In genomic region chr1:88121521-88121920, GRCm38 (mm10) we compare ENCODE assay signal across 17 mouse cellular contexts. TPM values are rescaled to one million over a fixed set of nuclear protein-coding genes. Genes with fewer than 3 reads are reported as not detected.
A peak's percentile ranks its signal among the peaks of the same experiment; 100 is the strongest.
DNase-seq lines count a peak whose midpoint lies in the region; ATAC-seq and TF ChIP-seq lines count a peak whose summit lies in the region.
"Not testable (repeated sequence)": the region's sequence is repeated elsewhere in the genome, so short reads cannot be mapped to it uniquely, and the experiment has no call there.
"Had no signal": no experiment of that assay in that cellular context is flagged by ENCODE, and none has a peak within 500 bp of the region (broad histone marks: within the 10 kb centered on the region; RNA-seq: fewer than 3 reads in every experiment).

No protein-coding gene starts in this region.

- TF ChIP-seq POLR2A in brain, embryonic 14.5 days (IDR thresholded peaks at IDR 0.05; ENCODE audit: borderline replicate concordance, extremely low read depth, insufficient read depth, insufficient read length, poor library complexity, severe bottlenecking); kidney, adult 2 months (IDR thresholded peaks at IDR 0.05; ENCODE audit: low read depth, low read length): not testable (repeated sequence)

- not testable (repeated sequence) for H3K4me1 ChIP-seq in kidney, adult 2 months (ENCODE audit: control insufficient read depth, insufficient read depth, low read length)

- TF ChIP-seq CTCF in Patski (IDR thresholded peaks at IDR 0.05) = peak; percentile 59
- TF ChIP-seq CTCF in brain, embryonic 14.5 days (IDR thresholded peaks at IDR 0.05; ENCODE audit: borderline replicate concordance, extremely low read depth, insufficient read depth, insufficient read length) = peak; percentile 0; the same call in 1 of the 2 replicates
- peak; percentile 45; the same call in 1 of the 2 replicates for TF ChIP-seq CTCF in kidney, adult 2 months (conservative IDR thresholded peaks at IDR 0.05; ENCODE audit: insufficient read depth, insufficient read length, low read depth, low read length)
- TF ChIP-seq CTCF in left cerebral cortex, adult 2 months (IDR thresholded peaks at IDR 0.05) = peak; percentile 20

- not testable (repeated sequence) for ATAC-seq in Patski

- H3K4me3 ChIP-seq in kidney, adult 2 months (ENCODE audit: insufficient read depth, low read depth, low read length); left cerebral cortex, adult 2 months: not testable (repeated sequence)

- no CpG with 5 or more reads among the region's 1 CpGs for WGBS in kidney, adult 2 months

- in situ Hi-C loops in Patski (cut with MboI; ENCODE audit: low pct_unique_long_range_greater_than_20kb) = not testable (repeated sequence)

- POLR2A ChIA-PET in Patski (lab: Charles Lee) = not testable (repeated sequence)

- DNase-seq in Patski (ENCODE audit: low read depth, low spot score); brain, embryonic 14.5 days (ENCODE audit: low read depth); left cerebral cortex, adult 2 months (ENCODE audit: extremely low spot score in 1 of 2, low spot score in 2 of 2): not testable (repeated sequence)
- peak; percentile 55 for DNase-seq in heart, adult 11 months
- peak; percentile 65 for DNase-seq in kidney, adult 2 months
- DNase-seq in lung, postnatal 10 days = peak; percentile 62
- DNase-seq in retina, postnatal 1 day = peak; percentile 6

- not testable (repeated sequence) for H3K36me3 ChIP-seq in kidney, adult 2 months (ENCODE audit: control insufficient read depth, insufficient read depth, low read length)

- H3K27me3 ChIP-seq in Patski; kidney, adult 2 months (replicated peaks; ENCODE audit: control insufficient read depth, insufficient read depth, low read length): not testable (repeated sequence)

- intact Hi-C loops in left cerebral cortex, adult 2 months (cut with DNase I) = not testable (repeated sequence)

- CTCF ChIA-PET in Patski (lab: Charles Lee) = not testable (repeated sequence)

- not testable (repeated sequence) for H3K27ac ChIP-seq in kidney, adult 2 months (ENCODE audit: insufficient read depth, low read depth, low read length); left cerebral cortex, adult 2 months

RNA-seq across cellular contexts. Expression of gene Ugt1a6a, which starts 13.1 kb away (rescaled TPM):
- polyA plus RNA-seq in Patski (2021) = 21.3 TPM
- polyA plus RNA-seq in brain, embryonic 14.5 days (2012; rRNA removed) = 1.5 and 2.0 TPM in 2 replicates
- polyA plus RNA-seq in kidney, adult 2 months (2012; rRNA removed) = 20.9 and 21.1 TPM in 2 replicates
- total RNA-seq in left cerebral cortex, adult 2 months (2021) = 1 to 10 TPM; 1.5 to 2.3 TPM
- polyA plus RNA-seq: heart, embryonic 11.5 days; midbrain, embryonic 10.5 days had no signal

RNA-seq across cellular contexts. Expression of gene Ugt1a6b, which starts 18.5 kb away (rescaled TPM):
- 4.2 TPM for polyA plus RNA-seq in Patski (2021)
- polyA plus RNA-seq in brain, embryonic 14.5 days (2012; rRNA removed) = 0.92 and 1.8 TPM in 2 replicates
- 8.5 and 10.5 TPM in 2 replicates for polyA plus RNA-seq in kidney, adult 2 months (2012; rRNA removed)
- not detected for total RNA-seq in left cerebral cortex, adult 2 months (2021)
- polyA plus RNA-seq: forebrain, embryonic 11.5 days; heart, embryonic 11.5 days; limb, embryonic 10.5 days; midbrain, embryonic 10.5 days; neural tube, embryonic 15.5 days had no signal

RNA-seq across cellular contexts. Expression of gene Ugt1a7c, which starts 26.7 kb away (rescaled TPM):
- polyA plus RNA-seq in Patski (2021) = 46.3 TPM
- polyA plus RNA-seq in brain, embryonic 14.5 days (2012; rRNA removed) = 0.72 and 0.81 TPM in 2 replicates
- polyA plus RNA-seq in kidney, adult 2 months (2012; rRNA removed) = 85.2 and 96.9 TPM in 2 replicates
- under 1 TPM; 0.54 to 0.82 TPM for total RNA-seq in left cerebral cortex, adult 2 months (2021)

RNA-seq across cellular contexts. Expression of gene Ugt1a8, which starts 33.9 kb away (rescaled TPM):
- not detected for polyA plus RNA-seq in Patski (2021)
- not detected in 2 replicates for polyA plus RNA-seq in brain, embryonic 14.5 days (2012; rRNA removed)
- polyA plus RNA-seq in kidney, adult 2 months (2012; rRNA removed) = 0.20 and 0.22 TPM in 2 replicates
- total RNA-seq in left cerebral cortex, adult 2 months (2021) = not detected
- total RNA-seq: gastrocnemius, postnatal 36 days; heart, postnatal 36 days had no signal
- polyA plus RNA-seq: embryonic facial prominence, embryonic 15.5 days; forebrain, embryonic 11.5 days; heart, embryonic 11.5 days; limb, embryonic 10.5 days; liver, embryonic 15.5 days; midbrain, embryonic 10.5 days; neural tube, embryonic 15.5 days; stomach, embryonic 14.5 days had no signal

RNA-seq across cellular contexts. Expression of gene Ugt1a5, which starts 44.3 kb away (rescaled TPM):
- polyA plus RNA-seq in Patski (2021) = not detected
- 0.04 TPM in 1 of 2 replicates, not detected in the other for polyA plus RNA-seq in brain, embryonic 14.5 days (2012; rRNA removed)
- 0.59 and 0.90 TPM in 2 replicates for polyA plus RNA-seq in kidney, adult 2 months (2012; rRNA removed)
- under 1 TPM in 1 of 2 experiments, not detected in 1; 0.34 TPM for total RNA-seq in left cerebral cortex, adult 2 months (2021)
- polyA plus RNA-seq: embryonic facial prominence, embryonic 15.5 days; forebrain, embryonic 11.5 days; heart, embryonic 11.5 days; limb, embryonic 10.5 days; liver, embryonic 15.5 days; midbrain, embryonic 10.5 days; neural tube, embryonic 15.5 days; stomach, embryonic 14.5 days had no signal

Comparison
In these comparisons a context has a peak if more than half of its experiments do, and no peak if none do; other contexts are left out.
1. CTCF ChIP-seq: peak in every context shown above with its lines; median percentile 59 in Patski; 45 in kidney, adult 2 months; 20 in left cerebral cortex, adult 2 months; 0 in brain, embryonic 14.5 days.
2. RNA of gene Ugt1a7c, which starts 26.7 kb away (polyA plus RNA-seq): 85.2 to 96.9 TPM in kidney, adult 2 months and 46.3 TPM in Patski (single experiment); 0.72 to 0.81 TPM in brain, embryonic 14.5 days; every median in the first group is over 10 times any median in the second.